Mouse (Mus musculus): ENCODE data around the gene Ocln. TPM values are rescaled to one million over a fixed set of nuclear protein-coding genes. Genes with fewer than 3 reads are reported as not detected.

Ocln gene
- polyA plus RNA-seq (2011; ENCODE audit: insufficient read length, low read depth, missing spikeins): not detected in 2 replicates

DNA sequence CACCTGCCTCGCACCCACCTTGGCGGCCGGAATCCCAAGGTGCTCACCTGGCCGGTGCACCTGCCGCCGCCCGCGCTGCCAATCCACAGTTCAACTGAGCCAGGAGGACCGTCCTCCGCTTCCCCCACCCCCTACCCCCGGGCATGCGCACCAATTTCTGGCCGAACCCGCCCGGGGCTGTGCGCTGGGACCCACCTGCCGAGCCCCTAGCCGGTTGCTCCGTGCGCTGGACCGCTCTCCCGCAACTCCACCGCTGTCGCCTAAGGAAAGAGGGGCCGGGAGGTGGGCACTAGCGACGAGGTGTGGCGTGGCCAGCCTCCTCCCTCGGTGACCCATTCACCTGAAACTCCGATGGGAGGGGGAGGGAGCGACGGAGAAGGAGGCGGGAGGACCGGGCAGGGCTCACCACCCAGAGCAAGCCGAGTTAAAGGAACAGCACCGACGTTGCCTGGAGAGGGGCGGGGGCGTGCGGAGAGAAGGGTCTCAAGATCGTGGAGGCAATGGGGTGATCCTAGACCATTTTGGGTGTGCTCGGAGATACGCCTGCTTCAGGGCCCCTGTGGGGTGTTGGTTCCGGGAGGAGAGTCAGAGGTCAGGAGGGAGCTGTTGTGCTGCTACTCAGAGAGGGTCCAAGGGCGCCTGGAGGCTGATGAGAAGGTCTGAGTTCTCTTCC lies at the start of gene Ocln:
TSS of gene Ocln (minus strand) at position 350 of the 673 bp plus-strand sequence.
- peak within 1 kb of the TSS; percentile 40 for H3K4me3 ChIP-seq (ENCODE audit: insufficient read depth, low read length)
- no peak for TF ChIP-seq CTCF (IDR thresholded peaks at IDR 0.05; ENCODE audit: borderline replicate concordance, insufficient read depth, low read length)
- no peak for TF ChIP-seq POLR2A (IDR thresholded peaks at IDR 0.05; ENCODE audit: low read depth, low read length)
- H3K27ac ChIP-seq (ENCODE audit: insufficient read depth, low read length): no peak within 1 kb of the TSS
- no peaks in the 10 kb centered on the region for H3K4me1 ChIP-seq (ENCODE audit: control insufficient read depth, insufficient read depth, low read length)

DNA sequence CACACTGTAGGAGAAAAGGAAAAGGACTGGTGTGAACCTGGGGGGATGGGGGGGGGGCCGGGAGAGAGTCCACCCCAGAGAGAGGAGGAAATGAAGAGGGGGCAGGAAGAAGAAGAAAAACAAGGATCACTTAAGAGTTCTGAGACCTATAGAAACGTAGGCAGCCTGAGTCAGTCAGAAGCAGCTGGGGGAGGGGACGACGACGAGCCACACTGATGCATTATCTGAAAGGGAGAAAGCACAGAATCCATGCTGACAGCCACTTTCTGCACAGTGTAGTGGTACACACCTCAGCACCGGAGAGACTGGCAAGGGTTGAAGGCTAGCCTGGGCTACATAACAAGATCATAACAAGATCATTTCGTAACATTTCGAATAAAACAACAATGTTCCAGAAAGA lies 48.5 kb upstream of the Ocln start:
- Histone ChIP-seq H3K4me3 (ENCODE audit: insufficient read depth, low read length) (no peak overlapping the region), H3K27ac (ENCODE audit: insufficient read depth, low read length) (no peak overlapping the region), H3K4me1 (ENCODE audit: control insufficient read depth, insufficient read depth, low read length) (no peaks in the 10 kb centered on the region)
- TF ChIP-seq POLR2A (IDR thresholded peaks at IDR 0.05; ENCODE audit: low read depth, low read length) (no peak), CTCF (IDR thresholded peaks at IDR 0.05; ENCODE audit: borderline replicate concordance, insufficient read depth, low read length) (no peak)

DNA sequence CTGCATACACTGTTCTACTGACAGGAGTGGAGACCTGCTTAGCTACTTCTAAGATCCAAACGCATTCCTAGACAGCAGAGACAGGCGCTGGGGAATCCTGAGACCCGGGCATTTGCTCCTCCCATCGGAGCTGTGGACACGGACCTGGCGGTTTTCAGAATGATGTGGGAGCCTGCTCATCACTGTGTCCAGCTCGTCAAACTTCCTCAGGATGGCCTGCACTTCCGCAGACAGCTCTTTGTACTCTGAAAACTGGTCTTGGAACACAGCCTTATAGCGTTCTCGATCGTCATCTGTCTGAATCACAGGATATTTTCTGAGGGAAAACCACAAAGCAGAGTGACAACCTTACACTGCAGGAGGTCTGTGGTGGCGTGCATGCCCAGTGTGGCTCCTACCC lies 47.8 kb upstream of the Ocln start:
- Histone ChIP-seq H3K27ac (ENCODE audit: insufficient read depth, low read length) (no peak overlapping the region), H3K4me3 (ENCODE audit: insufficient read depth, low read length) (no peak overlapping the region), H3K4me1 (ENCODE audit: control insufficient read depth, insufficient read depth, low read length) (no peaks in the 10 kb centered on the region)
- TF ChIP-seq CTCF (IDR thresholded peaks at IDR 0.05; ENCODE audit: borderline replicate concordance, insufficient read depth, low read length) (no peak), POLR2A (IDR thresholded peaks at IDR 0.05; ENCODE audit: low read depth, low read length) (no peak)

DNA sequence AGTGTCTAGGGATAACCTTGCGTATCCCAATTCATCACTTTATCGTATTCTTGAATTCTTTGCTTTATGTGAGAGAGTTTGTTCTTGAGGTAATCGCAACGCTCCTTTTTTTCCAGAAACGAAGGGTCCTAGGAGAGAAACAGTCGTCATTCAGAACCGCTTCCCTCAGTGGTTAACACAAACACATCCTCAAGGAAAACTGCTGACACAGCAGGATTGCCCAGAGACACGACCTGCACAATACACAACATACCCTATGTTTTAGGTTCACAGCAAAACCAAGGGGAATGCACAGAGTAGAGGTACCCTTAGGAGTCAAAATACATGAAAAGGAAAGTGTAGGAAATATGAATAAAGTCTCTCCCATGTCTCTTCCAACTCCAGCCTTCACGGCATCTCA lies 44.8 kb upstream of the Ocln start:
- TF ChIP-seq CTCF (IDR thresholded peaks at IDR 0.05; ENCODE audit: borderline replicate concordance, insufficient read depth, low read length) (no peak), POLR2A (IDR thresholded peaks at IDR 0.05; ENCODE audit: low read depth, low read length) (no peak)
- H3K4me1 ChIP-seq (ENCODE audit: control insufficient read depth, insufficient read depth, low read length): no peaks in the 10 kb centered on the region
- H3K27ac ChIP-seq (ENCODE audit: insufficient read depth, low read length): no peak overlapping the region
- H3K4me3 ChIP-seq (ENCODE audit: insufficient read depth, low read length): no peak overlapping the region

DNA sequence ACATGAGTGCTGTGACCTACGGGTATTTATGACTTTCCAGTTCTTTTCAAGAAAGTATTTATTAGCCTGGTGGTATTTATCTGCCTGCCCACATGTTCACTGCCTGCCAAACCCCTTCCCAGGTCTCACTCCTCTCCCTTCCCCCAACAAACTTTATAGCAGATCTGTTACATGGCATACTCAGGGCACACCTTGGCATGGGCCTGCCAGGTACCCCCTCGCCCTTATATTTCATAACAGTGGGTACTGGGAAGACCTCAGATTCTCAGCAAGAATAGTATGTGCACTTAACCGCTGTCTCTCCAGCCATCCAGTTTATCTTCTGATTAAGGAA lies 43.0 kb upstream of the Ocln start:
- no peak for TF ChIP-seq CTCF (IDR thresholded peaks at IDR 0.05; ENCODE audit: borderline replicate concordance, insufficient read depth, low read length)
- no peak for TF ChIP-seq POLR2A (IDR thresholded peaks at IDR 0.05; ENCODE audit: low read depth, low read length)

DNA sequence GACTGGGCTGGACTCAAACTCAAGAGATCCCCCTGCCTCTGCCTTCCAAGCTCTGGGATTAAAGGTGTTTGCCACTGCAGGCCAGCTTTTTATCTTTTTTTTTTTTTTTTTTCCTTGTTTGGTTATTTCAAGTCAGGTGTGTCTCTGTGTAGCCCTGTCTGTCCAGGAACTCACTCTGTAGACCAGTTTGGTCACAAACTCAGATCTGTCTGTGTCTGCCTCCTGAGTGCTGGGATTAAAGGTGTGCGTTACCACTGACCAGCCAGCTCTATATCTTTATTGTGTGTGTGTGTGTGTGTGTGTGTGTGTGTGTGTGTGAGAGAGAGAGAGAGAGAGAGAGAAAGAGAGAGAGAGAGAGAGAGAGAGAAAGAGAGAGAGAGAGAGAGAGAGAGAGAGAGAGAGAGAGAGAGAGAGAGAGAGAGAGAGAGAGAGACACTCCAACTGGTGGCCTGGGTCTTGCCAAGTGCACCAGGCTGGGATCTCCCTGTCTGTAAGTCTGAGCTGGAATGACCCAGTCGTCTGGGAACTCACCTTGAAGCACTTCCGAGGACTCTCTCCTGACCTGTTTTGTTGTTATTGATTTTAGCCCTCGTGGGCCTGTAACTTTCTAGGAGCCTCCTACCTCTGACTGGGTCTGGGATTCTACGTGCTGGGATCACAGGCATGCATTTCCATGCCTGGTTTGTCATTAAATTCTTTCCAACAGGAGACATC lies 42.5 kb upstream of the Ocln start:
- no peak overlapping the region for H3K27ac ChIP-seq (ENCODE audit: insufficient read depth, low read length)
- no peaks in the 10 kb centered on the region for H3K4me1 ChIP-seq (ENCODE audit: control insufficient read depth, insufficient read depth, low read length)
- H3K4me3 ChIP-seq (ENCODE audit: insufficient read depth, low read length): no peak overlapping the region
- no peak for TF ChIP-seq POLR2A (IDR thresholded peaks at IDR 0.05; ENCODE audit: low read depth, low read length)
- no peak for TF ChIP-seq CTCF (IDR thresholded peaks at IDR 0.05; ENCODE audit: borderline replicate concordance, insufficient read depth, low read length)

More for the DNA sequence above, 43.0 kb upstream of the Ocln start:
- Histone ChIP-seq H3K27ac (ENCODE audit: insufficient read depth, low read length) (no peak overlapping the region), H3K4me3 (ENCODE audit: insufficient read depth, low read length) (no peak overlapping the region), H3K4me1 (ENCODE audit: control insufficient read depth, insufficient read depth, low read length) (no peaks in the 10 kb centered on the region)

DNA sequence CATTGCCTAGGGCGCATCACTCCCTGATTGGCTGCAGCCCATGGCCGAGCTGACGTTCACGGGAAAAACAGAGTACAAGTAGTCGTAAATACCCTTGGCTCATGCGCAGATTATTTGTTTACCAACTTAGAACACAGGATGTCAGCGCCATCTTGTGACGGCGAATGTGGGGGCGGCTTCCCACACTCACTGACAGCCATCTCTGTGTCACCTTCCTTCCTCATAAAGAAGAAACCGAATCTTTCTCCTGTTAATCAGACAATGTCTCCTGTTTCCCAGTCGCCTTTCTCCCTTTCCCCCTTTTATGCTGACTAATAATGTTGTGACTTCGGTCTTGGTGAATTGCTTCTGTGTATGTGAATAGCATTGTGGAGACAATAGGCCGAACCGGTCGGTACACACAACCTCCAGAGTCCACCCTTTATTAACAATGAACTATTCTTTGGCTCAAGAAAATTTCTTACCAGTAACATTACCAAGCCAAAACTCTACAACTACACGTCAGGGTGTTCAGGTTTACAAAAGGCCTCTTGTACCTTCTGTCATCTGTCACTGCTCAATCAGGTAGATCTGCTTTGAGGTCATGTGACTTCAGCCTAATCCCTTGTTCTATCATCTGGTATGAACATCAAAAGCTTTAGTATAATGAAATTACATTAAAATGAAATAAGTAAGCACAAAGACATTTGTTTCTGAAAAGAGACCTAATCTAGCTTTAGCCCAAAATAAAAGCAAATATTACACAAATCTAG lies 41.7 kb upstream of the Ocln start:
- no peaks in the 10 kb centered on the region for H3K4me1 ChIP-seq (ENCODE audit: control insufficient read depth, insufficient read depth, low read length)
- H3K27ac ChIP-seq (ENCODE audit: insufficient read depth, low read length): no peak overlapping the region
- H3K4me3 ChIP-seq (ENCODE audit: insufficient read depth, low read length): no peak overlapping the region
- TF ChIP-seq CTCF (IDR thresholded peaks at IDR 0.05; ENCODE audit: borderline replicate concordance, insufficient read depth, low read length) (no peak), POLR2A (IDR thresholded peaks at IDR 0.05; ENCODE audit: low read depth, low read length) (no peak)

DNA sequence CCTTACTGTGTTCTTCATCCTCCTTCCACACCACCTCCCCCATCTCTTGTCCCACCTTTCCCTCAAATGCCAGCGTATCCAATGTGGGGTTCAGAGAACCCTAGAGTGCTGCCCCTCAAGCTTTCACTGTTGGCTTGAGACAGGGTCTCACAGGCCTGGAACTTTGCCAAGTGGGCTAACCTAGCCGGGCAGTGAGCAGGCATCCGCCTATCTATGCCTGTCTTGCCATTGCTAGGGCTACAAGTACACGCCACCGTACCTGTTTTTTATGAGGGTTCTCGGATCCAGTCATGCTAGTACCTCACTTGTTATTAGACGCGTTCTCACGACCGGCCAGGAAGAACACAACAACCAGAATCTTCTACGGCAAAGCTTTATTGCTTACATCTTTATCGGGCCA lies 36.1 kb upstream of the Ocln start:
- Histone ChIP-seq H3K27ac (ENCODE audit: insufficient read depth, low read length) (no peak overlapping the region), H3K4me1 (ENCODE audit: control insufficient read depth, insufficient read depth, low read length) (no peaks in the 10 kb centered on the region), H3K4me3 (ENCODE audit: insufficient read depth, low read length) (no peak overlapping the region)
- TF ChIP-seq POLR2A (IDR thresholded peaks at IDR 0.05; ENCODE audit: low read depth, low read length) (no peak), CTCF (IDR thresholded peaks at IDR 0.05; ENCODE audit: borderline replicate concordance, insufficient read depth, low read length) (no peak)

DNA sequence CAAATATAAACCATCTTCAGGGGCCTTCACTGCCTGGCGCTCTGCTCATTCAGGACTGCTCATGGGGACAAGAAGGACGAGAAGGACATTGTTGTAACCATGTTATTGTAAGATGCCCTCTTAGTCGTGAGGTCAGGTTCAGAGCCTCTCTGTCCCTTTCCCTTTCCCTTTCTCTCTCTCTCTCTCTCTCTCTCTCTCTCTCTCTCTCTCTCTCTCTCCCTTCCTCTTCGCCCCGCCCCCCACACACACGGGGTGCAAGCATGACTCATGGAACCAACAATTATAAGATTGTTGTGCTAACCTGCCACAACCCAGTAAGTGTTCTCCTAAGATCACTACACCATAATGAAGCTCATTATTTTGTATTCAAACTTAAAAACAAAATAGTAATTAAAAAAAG lies 29.6 kb upstream of the Ocln start:
- H3K4me3 ChIP-seq (ENCODE audit: insufficient read depth, low read length): no peak overlapping the region
- H3K27ac ChIP-seq (ENCODE audit: insufficient read depth, low read length): no peak overlapping the region
- TF ChIP-seq CTCF (IDR thresholded peaks at IDR 0.05; ENCODE audit: borderline replicate concordance, insufficient read depth, low read length) (no peak), POLR2A (IDR thresholded peaks at IDR 0.05; ENCODE audit: low read depth, low read length) (no peak)
- 0 out of 2 replicates have a peak, but pooled peaks cover 3% of the 10 kb centered on the region for H3K4me1 ChIP-seq (ENCODE audit: control insufficient read depth, insufficient read depth, low read length)

DNA sequence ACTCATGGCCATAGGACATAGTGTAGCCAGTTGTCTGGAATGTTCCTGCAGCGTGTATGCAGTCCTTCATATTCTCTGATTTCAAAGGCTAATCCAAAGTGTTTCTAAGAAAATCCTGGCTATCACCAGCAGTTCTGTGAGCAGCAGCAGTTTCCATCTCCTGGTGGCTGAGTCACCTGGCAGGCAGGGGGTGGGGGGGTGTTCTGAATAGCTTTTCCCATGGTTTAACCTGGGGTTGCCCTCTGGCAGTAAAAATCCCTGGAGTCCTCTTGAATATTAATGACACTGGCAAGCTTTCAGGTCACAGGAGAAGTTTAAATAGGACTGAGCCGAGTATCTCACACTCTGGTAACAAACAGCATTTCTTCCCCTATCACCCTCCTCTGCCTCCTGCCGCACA lies 29.2 kb upstream of the Ocln start:
- Histone ChIP-seq H3K27ac (ENCODE audit: insufficient read depth, low read length) (no peak overlapping the region), H3K4me1 (ENCODE audit: control insufficient read depth, insufficient read depth, low read length) (0 out of 2 replicates have a peak, but pooled peaks cover 3% of the 10 kb centered on the region), H3K4me3 (ENCODE audit: insufficient read depth, low read length) (no peak overlapping the region)
- TF ChIP-seq CTCF (IDR thresholded peaks at IDR 0.05; ENCODE audit: borderline replicate concordance, insufficient read depth, low read length) (no peak), POLR2A (IDR thresholded peaks at IDR 0.05; ENCODE audit: low read depth, low read length) (no peak)
